Mouse (Mus musculus) heart, postnatal 0 days (tissue): ENCODE data around the gene Aaas.

Experiments
- CTCF ChIP-seq: IDR thresholded peaks from 2 replicates; pipeline ENCODE4 v1.5.1; 2016; ENCODE audit warnings: antibody characterized with exemption, control low read depth, low read depth
- EP300 ChIP-seq: IDR thresholded peaks from 2 replicates; pipeline ENCODE4 v1.6.1; 2016; ENCODE audit warnings: antibody characterized with exemption, low read depth

- TF ChIP-seq CTCF (no peak), EP300 (no peak)
These were observed 19.4 kb upstream of the Aaas start for GRCm38 (mm10) chr15:102369972-102370371.
